Mouse (Mus musculus) C2C12 (cell line): Measurements from ENCODE around the gene Hs3st5.

Experiments
- CTCF ChIP-seq: IDR thresholded peaks from one replicate; pipeline ENCODE4 v1.5.1; 2011; ENCODE audit not compliant: control insufficient read depth, insufficient read depth, insufficient read length
- FOSL1 ChIP-seq: IDR thresholded peaks from one replicate; pipeline ENCODE4 v1.8.0; 2011; ENCODE audit warnings: mild to moderate bottlenecking, low read length; ENCODE audit not compliant: poor library complexity, insufficient read depth, severe bottlenecking
- MAX ChIP-seq: IDR thresholded peaks from one replicate; pipeline ENCODE4 v1.6.1; 2011; ENCODE audit warnings: mild to moderate bottlenecking, control low read depth
- MYOD1 ChIP-seq: IDR thresholded peaks from one replicate; pipeline ENCODE4 v1.6.1; 2011; ENCODE audit warnings: low read depth; ENCODE audit not compliant: control insufficient read depth, insufficient read length
- MYOG ChIP-seq: IDR thresholded peaks from one replicate; pipeline ENCODE4 v1.6.1; 2011; ENCODE audit not compliant: control insufficient read depth, insufficient read length; ENCODE audit errors: extremely low read depth
- USF1 ChIP-seq: IDR thresholded peaks from one replicate; pipeline ENCODE4 v1.6.1; 2011; ENCODE audit warnings: low read depth, mild to moderate bottlenecking, control low read depth, moderate library complexity

DNA sequence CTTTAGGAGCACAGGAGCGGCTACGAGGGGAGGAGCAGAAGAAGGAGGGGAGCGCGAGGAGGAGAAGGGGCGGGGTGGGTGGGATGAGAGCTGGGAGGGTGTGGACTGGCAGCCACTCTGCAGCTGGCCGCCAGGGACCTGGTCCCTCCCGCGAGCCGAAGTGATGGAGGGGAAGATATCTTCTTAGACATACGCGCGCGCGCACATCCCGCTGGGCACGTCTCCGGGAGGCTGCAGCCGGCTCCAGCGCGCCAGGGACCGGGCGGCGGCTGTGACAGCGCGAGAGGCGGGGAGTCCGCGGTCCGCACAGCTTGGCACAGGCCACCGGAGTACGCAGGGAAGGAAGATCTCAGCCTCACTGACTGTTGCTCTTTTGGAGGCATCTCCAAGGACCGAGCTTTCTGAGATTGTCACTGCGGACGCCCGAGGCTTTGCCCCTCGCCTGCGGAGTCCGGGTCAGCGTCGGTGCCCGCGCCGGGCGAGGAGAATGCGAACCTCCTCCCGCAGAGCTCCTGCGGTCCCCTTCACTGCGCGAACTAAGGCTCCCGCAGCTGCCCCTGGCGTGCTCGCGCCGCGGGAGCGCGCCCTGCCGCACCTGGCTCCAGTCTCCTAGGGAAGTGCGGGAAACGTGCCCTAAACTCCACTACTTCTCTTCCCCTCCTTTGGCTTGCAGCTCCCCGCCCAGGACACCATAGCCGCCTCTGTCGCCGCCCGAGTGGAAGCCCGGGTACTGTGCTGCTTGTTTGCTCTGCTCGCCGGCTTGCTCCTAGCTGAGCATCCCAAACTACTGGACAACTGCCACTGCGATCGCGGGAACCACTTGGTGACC, at the start of gene Hs3st5:
- TF ChIP-seq MYOG: no peak
- TF ChIP-seq MYOD1: no peak
- no peak for TF ChIP-seq CTCF
- no peak for TF ChIP-seq MAX
- TF ChIP-seq USF1: no peak
- no peak for TF ChIP-seq FOSL1
